Mouse (Mus musculus) neural tube, embryonic 13.5 days (tissue): ENCODE measurements at regions not wholly inside any gene's neighbourhood (a gene's known extent, or its start where the extent isn't known, plus 50 kb on each side); places are given as distances from the start of the nearest gene placed in this dataset.

Source experiments
- ATAC-seq: fragments of 200-750 bp; cut with Nextera tagmentation; 2 replicates; pipeline ENCODE4 v1.8.0; 2017; ENCODE audit warnings: low read depth, mild to moderate bottlenecking, moderate TSS enrichment, moderate library complexity
- H3K27ac ChIP-seq: fragments of 300-500 bp; sonication (generic); replicated peaks from 2 replicates; pipeline ENCODE4 v1.5.1; 2015; ENCODE audit warnings: moderate library complexity, mild to moderate bottlenecking, inconsistent platforms
- H3K27me3 ChIP-seq: fragments of 300-500 bp; sonication (generic); 2 replicates; pipeline ENCODE4 v1.6.1; 2015; ENCODE audit warnings: mild to moderate bottlenecking, inconsistent platforms
- H3K36me3 ChIP-seq: fragments of 300-500 bp; sonication (generic); 2 replicates; pipeline ENCODE4 v1.6.1; 2015; ENCODE audit warnings: mild to moderate bottlenecking, inconsistent platforms
- H3K4me1 ChIP-seq: fragments of 300-500 bp; sonication (generic); replicated peaks from 2 replicates; pipeline ENCODE4 v1.6.1; 2015; ENCODE audit warnings: inconsistent platforms
- H3K4me2 ChIP-seq: fragments of 300-500 bp; sonication (generic); 2 replicates; pipeline ENCODE4 v1.6.1; 2015; ENCODE audit warnings: inconsistent platforms, mild to moderate bottlenecking, moderate library complexity
- H3K4me3 ChIP-seq: fragments of 300-500 bp; sonication (generic); 2 replicates; pipeline ENCODE4 v1.5.1; 2015; ENCODE audit warnings: mild to moderate bottlenecking, inconsistent platforms
- H3K9ac ChIP-seq: fragments of 300-500 bp; sonication (generic); 2 replicates; pipeline ENCODE4 v1.6.1; 2015; ENCODE audit warnings: moderate library complexity, mild to moderate bottlenecking, inconsistent platforms
- H3K9me3 ChIP-seq: fragments of 300-500 bp; sonication (generic); 2 replicates; pipeline ENCODE4 v1.6.1; 2016; ENCODE audit warnings: inconsistent platforms
- WGBS: fragments of 180-500 bp; shearing (Covaris S2); methylation state at CpG from one replicate; pipeline ENCODE4 v1.1.7; 2015; 5-methylcytosine and 5-hydroxymethylcytosine counted together

- H3K4me3 ChIP-seq, result no peak overlapping the region
- 42% methylated on average over 3 of the region's 3 CpGs for WGBS
- no peaks in the 10 kb centered on the region for H3K9me3 ChIP-seq
- no peak overlapping the region for H3K9ac ChIP-seq
- ATAC-seq, result peak; percentile 69; the same call in 1 of the 2 replicates
- no peaks in the 10 kb centered on the region for H3K4me1 ChIP-seq
- H3K36me3 ChIP-seq, result no peaks in the 10 kb centered on the region
- H3K27me3 ChIP-seq, result no peaks in the 10 kb centered on the region
- H3K27ac ChIP-seq, result 0 out of 2 replicates have a peak overlapping the region, but pooled peaks have one; percentile 13
- no peak overlapping the region for H3K4me2 ChIP-seq
Measured at GRCm38 (mm10) chr14:94129421-94129820, 238.9 kb upstream of the Pcdh9 start.

DNA sequence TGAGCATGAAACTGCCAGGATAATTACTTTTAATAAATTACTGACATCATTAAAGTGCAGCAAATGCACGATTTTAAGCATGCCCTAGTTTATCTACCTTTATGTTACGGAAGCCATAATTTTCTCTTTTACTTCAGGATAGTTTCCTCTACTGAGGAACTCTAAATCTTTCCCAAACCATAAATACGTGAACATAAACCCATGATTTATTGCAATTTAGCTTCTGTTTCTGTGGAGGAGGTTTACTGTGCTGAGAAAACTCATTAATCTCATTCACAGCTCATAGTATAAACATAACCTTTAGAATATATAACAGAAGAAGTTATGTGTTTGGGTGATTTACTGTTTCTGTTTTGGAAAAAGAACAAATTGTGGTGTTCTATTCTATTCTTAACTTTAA lies 233.1 kb upstream of the Pcdh9 start:
- ATAC-seq, result no peak
- H3K4me2 ChIP-seq, result no peak overlapping the region
- no peaks in the 10 kb centered on the region for H3K36me3 ChIP-seq
- no peak overlapping the region for H3K27ac ChIP-seq
- WGBS, result 47% methylated on average over 3 of the region's 3 CpGs
- no peaks in the 10 kb centered on the region for H3K4me1 ChIP-seq
- no peak overlapping the region for H3K9ac ChIP-seq
- no peaks in the 10 kb centered on the region for H3K27me3 ChIP-seq
- no peak overlapping the region for H3K4me3 ChIP-seq
- H3K9me3 ChIP-seq, result no peaks in the 10 kb centered on the region

- Histone ChIP-seq H3K4me3 (no peak overlapping the region), H3K36me3 (no peaks in the 10 kb centered on the region), H3K27ac (no peak overlapping the region), H3K27me3 (no peaks in the 10 kb centered on the region), H3K4me1 (no peaks in the 10 kb centered on the region), H3K9me3 (no peaks in the 10 kb centered on the region), H3K9ac (no peak overlapping the region), H3K4me2 (no peak overlapping the region)
- 67% methylated on average over 2 of the region's 2 CpGs for WGBS
- no peak for ATAC-seq
Measured at GRCm38 (mm10) chr14:94098856-94099255, 208.4 kb upstream of the Pcdh9 start.

DNA sequence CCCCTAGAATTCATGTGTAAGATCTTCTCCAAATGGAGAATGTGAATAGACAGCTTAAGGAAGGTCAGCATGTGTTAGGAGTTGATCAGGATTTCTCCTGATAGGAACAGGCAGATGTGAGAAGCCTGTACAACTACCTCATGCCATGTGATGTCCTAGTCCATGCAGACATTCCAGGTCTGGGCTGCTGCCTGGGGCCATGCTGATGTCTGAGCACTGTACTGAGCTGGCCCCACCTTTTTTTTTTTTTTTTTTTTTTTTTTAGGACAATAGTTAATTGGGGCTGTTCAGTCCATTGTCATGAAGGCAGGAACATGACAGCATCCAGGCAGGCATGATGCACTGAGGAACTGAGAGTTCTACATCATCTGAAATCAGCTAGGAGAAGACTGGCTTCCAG lies 203.5 kb upstream of the Pcdh9 start:
- no peaks in the 10 kb centered on the region for H3K9me3 ChIP-seq
- H3K27ac ChIP-seq, result no peak overlapping the region
- H3K4me1 ChIP-seq, result peaks cover 9% of the 10 kb centered on the region; the same call in 1 of the 2 replicates
- no peaks in the 10 kb centered on the region for H3K36me3 ChIP-seq
- no peaks in the 10 kb centered on the region for H3K27me3 ChIP-seq
- no peak for ATAC-seq
- no peak overlapping the region for H3K4me3 ChIP-seq
- no peak overlapping the region for H3K4me2 ChIP-seq
- H3K9ac ChIP-seq, result no peak overlapping the region
